Mouse (Mus musculus): ENCODE results near the gene Ccdc3.

The Ccdc3 gene

DNA sequence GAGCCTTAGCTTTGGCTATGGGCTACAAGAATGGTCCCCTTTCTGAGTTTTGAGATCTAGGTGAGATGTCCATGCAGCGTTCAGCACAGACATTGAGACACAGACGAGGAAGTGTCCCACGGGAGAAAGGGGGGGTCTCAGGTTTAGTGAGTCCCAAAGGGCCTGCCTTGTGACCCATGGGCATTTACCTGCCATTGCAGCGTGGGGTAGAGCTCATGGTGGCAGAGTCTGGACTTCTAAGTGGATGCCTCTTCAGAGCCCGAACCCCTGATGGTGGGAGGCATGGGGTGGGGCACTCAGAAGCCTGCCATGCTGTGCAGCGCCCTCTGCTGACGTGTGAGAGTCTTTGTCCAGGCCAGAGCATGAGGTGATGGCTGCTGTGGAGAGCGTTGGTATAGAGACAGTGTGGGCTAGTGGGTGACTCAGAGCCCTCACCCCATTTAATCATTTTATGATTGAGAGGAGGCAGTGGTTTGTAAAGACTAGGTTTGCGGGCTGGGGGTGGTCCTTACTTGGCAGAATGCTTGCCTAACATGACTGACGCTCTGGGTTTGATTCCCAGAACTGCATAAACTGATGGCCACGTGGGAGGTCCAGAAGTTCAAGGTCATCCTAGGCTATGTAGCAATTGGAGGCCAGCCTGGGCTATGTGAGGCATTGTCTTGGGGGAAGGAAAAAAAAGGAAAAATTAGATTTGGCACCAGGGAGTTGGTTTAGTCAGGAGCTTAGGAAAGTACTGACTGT is 23.6 kb downstream of the Ccdc3 start:
- DNase-seq (ENCODE audit: low spot score in 2 of 2) = no peak

DNA sequence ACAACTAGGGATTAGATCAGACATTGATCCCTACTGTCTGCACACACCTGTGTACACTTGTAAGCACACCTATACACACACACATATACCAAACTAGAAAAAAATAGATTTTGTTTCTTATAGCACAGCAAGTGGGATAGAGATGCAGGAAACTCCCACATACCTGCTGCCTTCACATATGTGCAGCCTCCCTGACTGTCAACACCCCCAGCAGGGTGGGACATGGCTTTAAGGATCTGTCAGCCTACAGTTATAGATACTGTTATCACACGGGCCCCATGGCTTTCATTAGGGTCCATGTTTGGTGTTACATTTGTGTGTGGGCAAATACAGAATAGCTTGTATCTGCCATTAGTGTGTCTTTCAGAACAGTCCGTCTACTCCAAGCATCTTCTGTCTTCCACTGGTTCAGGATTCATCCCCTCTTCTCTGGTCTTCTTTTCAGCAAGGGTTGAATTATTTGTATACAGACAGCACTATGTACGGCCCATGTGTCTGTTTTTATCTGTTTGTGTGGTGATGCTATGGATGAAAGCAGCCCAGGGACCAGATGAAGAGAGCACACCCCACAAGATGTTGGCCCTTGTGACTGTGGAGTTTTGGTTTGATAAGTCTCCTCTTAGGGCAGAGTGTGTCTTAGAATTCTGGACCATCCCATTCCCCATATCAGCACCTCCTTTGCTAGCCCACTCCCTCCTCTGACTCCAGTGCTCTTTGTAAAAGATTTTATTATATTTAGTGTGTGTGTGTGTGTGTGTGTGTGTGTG is 24.5 kb downstream of the Ccdc3 start:
- DNase-seq (ENCODE audit: low spot score in 2 of 2) = no peak

DNA sequence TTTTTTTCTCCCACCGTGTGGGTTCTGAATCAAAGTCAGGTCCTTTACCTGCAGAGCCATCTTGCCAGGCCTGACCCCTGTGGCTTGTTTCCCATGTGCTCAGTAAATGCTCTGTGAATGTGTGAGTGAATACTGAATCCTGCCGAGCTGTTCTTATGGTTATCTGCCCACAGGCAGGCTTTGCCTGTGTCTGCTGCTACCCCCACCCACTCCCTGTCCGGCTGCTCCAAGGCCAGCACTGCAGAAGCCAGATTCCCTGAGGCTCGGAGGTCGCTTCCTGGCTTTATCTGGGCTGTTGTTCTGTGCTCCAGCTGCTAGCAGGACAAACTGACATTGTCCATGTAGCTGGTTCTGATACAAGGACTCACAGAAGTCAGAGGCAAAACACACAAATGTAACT is 25.2 kb downstream of the Ccdc3 start:
- no peak for DNase-seq (ENCODE audit: low spot score in 2 of 2)

DNA sequence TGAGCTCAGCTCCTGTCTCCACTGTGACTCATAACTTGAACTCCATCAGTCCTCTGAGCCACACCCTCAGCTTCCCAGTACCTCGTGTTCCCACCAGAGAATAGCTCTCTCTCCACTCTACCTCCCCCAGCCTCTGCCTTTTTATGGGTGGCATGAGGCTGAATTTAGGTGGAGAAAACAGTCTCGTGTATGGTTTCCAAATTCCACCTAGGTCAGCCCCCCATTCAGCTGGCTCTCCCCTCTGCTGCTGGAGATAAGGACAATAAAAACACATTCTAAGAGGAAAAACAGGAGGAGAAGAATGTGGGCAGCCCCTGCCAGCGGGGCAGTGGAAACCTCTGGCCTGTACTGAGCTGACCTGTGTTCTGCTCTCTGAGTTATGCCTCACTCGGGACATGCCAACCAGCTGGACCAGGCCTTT is 28.4 kb downstream of the Ccdc3 start:
- no peak for DNase-seq (ENCODE audit: low spot score in 2 of 2)

DNA sequence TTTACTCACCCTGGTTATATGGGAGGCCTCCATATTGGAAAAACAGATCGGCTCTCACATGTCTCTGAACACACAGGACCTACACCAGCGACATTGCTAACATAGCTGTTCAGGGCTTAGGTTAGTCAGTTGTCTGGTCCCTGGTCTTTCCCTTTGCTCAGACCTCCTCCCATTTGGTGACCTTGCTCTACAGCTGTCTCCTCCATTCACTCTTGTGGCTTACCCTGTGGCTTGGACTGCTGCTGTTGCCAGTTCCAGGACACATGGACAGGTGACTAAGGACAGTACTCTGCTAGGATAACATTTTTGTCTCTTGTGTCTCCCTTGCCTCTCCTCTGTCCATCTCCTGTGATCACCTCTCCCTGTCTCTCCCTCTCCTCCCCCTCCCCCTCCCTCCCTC is 29.2 kb downstream of the Ccdc3 start:
- no peak for DNase-seq (ENCODE audit: low spot score in 2 of 2)

DNA sequence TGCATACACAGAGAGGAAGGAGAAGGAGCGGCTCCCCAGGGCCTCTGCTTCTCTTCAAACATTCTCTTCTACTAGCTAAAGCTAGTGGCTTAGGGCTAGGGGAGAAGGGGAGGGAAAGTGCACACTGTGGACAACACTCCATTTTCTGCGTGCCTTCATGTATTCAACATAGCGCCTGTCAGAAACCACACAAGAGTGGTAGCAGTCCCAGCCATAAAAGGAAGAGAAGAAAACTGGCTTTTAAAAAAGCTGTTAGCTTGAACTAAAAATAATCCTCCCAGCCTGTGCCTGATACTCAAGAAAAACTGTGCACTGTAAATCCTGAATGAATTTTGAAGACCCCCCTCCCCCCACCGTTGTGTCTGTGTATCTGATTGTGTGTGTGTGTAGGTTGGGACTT is 33.2 kb downstream of the Ccdc3 start:
- no peak for DNase-seq (ENCODE audit: low spot score in 2 of 2)

DNA sequence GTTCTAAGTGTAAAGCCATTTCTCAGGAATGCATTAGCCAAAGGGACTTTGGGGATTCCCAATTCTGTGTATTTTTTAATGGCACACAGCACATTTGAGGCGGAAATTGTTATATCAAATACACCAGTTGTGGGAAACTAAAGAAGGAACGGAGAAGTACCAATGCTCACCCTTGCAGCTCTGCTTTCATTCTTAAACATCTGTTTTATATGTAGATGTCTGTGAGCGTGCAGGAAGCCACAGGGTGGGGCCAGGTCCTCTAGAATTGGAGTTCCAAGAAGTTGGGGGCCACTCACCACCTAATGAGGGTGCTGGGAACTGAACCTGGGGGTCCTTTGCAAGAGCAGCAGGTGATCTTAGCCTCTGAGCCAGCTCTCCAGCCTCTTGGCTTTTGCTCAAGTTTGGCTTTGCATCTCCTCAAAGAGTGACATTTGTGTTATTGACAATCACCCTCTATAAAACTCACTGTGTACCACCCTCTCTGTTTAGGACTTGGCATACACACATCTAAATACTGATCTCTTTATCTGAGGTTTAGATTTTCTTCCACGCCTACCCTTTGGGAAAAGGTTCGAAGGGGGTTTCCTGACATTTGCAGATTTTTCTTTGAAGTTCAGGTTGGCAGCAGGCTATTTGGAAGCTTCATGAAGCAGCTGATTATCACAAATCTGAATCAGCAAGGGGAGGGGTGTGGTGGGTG is 33.9 kb downstream of the Ccdc3 start:
- DNase-seq (ENCODE audit: low spot score in 2 of 2) = no peak

DNA sequence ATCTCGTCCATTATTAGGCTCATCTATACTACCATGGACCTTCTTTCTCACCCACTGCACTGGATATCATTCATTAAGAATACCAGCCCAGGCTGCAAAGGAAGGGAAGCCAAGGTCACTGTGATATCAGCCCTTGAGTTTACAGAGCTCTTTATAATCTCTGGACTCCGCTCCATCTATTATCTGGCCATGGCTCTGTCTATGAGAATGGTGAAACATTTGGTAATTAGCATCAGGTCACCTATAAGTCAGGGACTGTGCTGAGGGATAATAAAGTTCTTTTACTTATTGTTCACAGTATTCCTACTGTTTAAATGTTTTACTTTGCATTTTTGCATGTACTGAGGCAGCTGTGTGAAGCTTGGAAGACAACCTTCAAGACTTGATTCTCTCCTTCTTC is 35.2 kb downstream of the Ccdc3 start:
- DNase-seq (ENCODE audit: low spot score in 2 of 2) = no peak

DNA sequence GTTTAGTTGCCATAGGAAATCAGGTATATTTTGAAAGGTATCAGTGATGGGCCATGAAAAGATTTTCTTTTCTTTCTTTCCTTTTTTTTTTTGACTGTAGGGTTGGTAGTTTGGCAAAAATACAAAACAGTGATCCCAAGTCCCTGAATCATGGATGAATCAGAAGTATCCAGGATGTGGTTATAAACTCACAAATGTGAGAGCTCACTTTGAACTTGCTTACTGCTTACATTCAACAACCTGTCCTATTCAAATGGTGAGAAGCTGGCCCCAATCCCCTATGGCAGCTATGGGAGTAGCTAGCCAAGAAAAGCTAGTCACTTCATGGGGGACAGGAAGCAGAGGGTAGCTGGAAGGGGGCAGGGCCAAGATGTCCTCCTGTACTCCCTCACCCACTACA is 37.1 kb downstream of the Ccdc3 start:
- no peak for DNase-seq (ENCODE audit: low spot score in 2 of 2)

DNA sequence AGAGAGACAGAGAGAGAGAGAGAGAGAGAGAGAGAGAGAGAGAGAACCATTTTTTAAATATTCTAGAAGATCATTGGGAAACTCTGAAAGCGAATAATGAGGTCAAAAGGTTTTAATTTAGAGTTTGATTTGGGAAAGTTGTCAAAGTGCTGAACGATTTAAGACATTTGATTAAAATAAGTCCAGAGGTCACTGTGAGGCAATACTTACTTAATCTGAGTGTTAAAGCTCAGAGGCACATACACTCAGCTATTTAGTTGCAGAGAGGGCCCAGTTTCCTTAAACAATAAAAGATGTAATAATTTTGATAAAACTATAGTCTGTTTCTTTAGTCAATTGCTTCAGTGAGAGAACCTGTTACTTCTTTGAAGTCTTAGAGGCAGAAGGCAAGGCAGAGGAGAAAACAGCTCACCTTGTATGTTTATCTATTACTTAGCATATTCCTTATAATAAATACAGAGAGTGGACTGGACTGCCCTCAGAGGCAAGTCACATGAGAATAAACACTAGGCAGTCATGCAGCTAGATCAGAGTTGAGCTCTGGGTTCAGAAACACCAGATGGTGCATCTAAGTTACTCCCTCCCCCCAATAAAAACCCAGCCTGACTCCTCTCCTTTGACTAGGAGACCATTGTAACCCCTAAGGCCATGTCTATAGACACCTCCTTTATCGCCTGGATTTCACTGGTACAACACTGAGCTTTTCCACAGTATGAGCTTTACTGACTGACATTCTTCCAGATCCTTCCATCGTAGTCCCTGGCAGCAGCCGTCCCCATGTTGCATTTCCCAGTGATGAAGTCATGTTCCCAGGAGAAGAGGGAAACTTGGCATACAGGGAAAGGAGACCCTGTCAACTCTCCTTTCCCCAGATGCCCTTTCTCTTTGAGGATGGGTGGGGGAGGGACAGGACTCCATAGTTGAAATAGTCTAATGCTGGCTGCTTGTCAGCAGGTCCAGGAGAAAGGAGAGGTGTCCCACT is 44.2 kb downstream of the Ccdc3 start:
- DNase-seq (ENCODE audit: low spot score in 2 of 2) = no peak

DNA sequence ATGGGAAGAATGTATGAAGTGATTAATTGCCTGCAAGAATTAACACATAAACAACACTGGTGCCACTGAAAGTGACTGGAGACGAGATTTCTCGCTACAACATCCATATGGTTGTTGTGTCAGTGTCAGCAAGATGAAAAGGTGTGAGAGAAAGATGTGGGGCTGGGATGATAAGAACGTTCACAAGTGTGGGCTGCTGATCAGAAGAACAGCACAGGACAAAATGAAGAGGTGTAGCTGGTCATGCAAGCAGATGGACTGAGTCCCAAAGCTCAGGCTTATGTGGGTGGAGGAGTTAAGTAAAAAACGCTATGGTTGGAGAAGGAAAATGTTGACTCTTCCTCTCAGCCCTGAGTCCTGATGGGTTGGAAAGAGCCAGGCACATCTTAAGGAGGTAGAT is 46.6 kb downstream of the Ccdc3 start:
- no peak for DNase-seq (ENCODE audit: low spot score in 2 of 2)

DNA sequence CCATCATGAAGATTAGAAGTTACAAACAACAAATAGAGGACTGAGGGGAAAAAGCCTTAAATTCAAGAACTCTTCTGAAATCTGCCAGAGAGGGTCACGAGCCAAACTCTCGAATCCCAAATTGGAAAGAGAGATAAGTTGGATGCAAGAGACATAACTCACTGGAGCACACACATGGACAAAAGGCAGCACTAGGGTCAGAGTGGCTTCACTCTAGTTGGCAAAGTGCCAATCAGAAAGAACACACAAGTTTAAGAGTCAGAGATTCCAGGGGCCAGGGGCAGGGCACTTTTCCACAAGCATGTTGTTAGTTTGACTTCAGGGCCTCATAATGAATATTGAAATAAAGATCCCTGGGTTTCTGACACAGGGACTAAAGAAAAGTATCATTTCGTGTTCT is 48.1 kb downstream of the Ccdc3 start:
- no peak for DNase-seq (ENCODE audit: low spot score in 2 of 2)

DNA sequence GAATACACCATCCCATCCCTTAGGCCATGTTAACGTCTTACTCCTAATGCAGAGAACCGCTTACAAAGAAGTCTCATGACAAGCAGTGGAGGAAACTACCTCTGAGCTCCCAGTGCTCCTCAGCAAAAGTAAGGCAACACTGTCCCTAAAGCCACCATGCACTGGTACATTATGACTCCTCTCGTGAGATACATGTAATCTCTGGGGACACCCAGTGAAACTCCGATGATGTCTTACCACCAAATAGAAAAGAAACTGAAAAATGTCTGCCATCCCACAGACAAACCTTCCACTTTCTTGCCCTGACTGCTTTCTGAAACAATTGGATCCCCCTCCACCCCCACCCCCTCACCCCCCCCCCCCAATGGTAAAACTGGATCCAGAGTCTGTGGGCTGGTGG is 54.6 kb downstream of the Ccdc3 start:
- DNase-seq (ENCODE audit: low spot score in 2 of 2) = no peak

DNA sequence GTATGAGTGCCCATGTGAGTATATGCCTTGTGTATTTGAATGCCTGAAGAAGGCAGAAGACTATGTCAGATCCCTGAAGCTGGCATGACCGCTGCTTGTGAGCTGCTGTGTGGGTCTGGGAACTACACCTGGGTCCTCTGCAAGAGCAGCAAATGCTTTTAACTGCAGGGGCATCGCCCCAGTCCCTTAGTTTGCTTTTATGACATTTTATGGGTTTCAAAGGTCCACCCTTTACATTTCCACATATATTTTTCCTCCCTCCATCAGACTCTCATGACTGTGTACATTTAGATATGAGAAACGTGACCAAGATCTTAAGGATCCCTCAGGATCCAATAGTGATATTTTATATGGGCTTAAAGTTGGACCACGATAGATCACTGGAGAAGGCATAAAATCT is 55.5 kb downstream of the Ccdc3 start:
- no peak for DNase-seq (ENCODE audit: low spot score in 2 of 2)

DNA sequence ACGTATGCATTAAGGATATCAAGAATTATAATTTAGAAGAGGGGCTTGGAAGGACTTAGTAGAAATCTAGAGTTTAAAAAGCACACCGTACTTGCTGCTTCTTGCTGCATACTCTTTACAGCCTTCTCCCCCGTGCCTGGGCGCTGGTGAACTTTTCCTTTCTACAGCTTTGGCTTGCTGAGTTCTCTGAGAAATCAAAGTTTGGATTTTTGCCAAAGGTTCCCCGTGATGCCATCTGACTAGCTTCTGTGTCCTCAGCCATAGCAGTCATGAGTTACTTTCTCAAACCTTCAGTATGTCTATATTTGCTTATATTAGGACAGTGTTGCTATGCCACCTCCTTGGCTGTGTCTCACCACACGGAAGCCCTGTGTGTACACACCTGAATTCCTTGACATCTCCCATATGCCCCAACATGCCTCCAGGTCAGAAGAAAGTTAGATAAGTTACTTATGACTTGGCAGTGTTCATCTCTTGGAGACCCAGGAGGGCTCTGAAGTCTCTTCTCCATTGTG is 57.2 kb downstream of the Ccdc3 start:
- no peak for DNase-seq (ENCODE audit: low spot score in 2 of 2)

DNA sequence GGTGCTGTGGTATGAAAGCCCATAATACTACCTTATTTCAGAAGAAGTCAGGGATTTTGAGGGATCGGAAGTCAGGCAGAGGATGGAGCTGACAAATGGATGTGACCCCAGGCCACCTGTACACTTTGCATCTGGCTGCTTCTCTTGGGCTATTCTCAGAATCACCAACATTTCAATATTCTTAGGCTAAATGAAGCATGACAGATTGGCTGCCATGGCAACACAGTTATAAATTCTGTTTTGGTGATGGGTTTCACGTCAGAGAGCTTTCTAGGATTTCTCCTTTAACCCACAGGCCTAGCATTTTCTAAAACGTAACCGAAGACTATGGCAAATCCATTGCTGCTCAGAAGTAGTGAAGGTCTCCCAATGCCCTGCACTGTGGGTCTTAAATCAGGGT is 59.9 kb downstream of the Ccdc3 start:
- DNase-seq (ENCODE audit: low spot score in 2 of 2) = no peak

DNA sequence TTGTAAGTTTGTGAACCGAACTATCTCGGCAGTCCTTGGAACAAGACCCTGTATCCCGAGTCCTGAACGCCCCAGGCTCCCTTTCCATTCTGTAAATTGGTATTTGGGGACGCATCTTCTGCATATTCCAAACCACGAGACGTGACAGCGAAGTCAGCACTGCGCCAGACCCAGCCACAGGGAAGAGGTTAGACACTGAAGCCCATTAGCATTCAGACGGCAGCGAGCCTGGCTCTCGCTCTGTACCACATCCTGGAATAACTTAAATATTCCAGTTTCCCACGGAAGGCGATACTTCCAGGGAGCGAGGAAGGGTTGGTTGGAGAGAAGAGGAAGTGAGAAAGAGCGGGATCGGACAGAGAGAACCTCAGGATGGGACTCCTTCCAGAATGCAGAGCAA is 61.7 kb downstream of the Ccdc3 start:
- DNase-seq (ENCODE audit: low spot score in 2 of 2) = no peak

DNA sequence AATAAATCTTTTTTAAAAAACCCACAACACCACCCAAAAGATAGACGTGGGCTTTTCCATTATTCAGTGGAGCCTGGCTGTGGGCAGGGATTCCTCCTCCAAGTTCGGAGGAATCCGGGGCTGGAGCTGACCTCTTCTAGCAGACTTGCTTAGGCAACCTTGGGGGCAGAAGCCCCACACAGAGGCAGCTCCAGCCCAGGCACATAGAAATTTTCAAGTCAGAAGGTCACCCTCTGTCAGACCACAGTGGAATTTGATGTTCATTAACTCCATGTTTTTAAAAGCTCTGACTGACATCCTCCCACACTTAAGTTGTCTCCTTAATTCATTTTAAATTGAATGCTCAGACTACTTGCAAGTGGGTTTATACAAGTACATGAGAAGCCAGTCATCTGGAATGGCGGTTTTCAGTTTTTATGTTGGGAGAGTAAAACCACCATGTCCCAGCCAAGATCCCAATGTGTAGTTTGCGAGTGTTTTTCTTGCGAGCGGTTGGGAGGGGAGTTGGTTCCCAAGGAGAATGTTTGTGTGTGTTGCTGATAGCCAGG is 63.3 kb downstream of the Ccdc3 start:
- no peak for DNase-seq (ENCODE audit: low spot score in 2 of 2)

DNA sequence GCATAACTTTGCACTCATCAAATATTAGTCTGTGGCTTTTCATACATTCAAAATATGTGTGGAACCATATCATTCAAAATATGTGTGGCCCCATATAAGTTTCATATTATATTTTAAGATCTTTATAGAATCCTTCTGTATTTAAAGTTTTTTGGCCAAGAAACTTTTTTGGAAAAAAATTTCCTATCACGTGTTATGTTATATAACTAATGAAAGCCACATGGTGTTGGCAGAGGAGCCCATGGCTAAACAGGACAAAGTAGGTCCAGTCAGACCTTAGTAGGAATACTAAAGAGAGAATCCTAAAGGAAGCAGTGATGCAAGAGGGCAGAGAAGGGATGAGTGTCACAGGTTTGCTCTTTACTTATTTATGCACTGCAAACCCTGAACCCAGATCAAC is 65.6 kb downstream of the Ccdc3 start:
- no peak for DNase-seq (ENCODE audit: low spot score in 2 of 2)

DNA sequence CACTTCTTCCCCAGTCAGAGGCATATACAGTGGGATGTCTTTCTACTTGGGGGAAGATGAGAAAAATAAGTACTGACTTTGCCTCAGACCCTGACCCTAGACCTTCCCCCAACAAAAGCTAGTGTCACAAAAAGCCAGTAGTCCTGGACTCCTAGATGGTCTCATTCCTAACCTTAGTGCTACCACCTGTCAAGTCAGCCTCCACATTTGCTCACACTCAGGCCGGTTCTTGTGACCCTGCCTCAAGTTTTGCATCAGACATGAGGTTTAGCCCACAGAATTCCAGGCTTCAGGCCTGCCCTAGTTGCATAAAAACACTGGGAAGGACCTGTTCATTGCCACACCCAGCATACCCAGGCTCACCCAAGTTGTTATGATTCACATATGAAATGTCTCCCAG is 67.4 kb downstream of the Ccdc3 start:
- no peak for DNase-seq (ENCODE audit: low spot score in 2 of 2)

DNA sequence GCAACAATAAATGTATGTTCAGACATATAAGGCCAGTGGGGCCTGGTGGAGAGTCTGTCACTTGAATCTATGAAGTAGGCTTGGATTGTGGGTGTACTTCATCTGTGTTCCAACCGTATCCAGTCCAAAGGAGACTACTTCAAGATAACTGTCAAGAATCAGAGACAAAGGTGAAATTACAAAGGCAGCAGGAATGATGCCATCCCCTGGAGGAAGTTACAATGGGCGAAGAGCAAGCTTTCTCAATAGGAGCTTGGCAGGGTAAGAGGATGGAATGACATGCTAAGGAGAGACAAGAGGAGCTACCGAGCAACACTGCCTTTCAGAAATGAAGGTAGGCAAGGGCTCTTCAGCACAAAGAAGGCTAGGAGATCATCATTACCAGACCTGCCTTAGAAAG is 69.1 kb downstream of the Ccdc3 start:
- no peak for DNase-seq (ENCODE audit: low spot score in 2 of 2)

Data from frontal cortex, postnatal 14 days (tissue).